11 mouse cellular contexts compared by ENCODE assay signal in the genomic region with DNA sequence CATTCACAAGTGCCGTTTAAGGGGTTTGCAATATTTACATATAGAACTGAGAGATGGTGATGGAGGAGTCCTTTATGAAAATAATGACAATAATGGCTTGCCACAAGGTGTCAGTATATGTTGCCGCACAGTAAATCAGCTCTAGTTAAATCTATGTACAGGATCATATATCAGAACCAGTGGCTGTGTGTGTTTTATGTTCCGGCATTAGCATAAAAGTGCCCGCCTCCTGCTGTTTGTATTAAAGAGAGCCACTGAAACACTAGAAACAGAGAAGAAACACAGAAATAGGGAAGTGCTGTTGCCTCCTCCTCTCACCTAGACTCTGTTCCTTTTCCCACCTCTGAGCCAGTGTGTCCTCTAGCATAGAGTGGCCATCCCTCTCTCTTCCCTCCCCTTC. TPM values are rescaled to one million over a fixed set of nuclear protein-coding genes. Genes with fewer than 3 reads are reported as not detected.
DNase-seq lines count a peak whose midpoint lies in the region; ATAC-seq and TF ChIP-seq lines count a peak whose summit lies in the region.
"Had no signal": no experiment of that assay in that cellular context is flagged by ENCODE, and none has a peak within 500 bp of the region (broad histone marks: within the 10 kb centered on the region; RNA-seq: fewer than 3 reads in every experiment).

No protein-coding gene starts in this region.

- no peaks in the 10 kb centered on the region for H3K9me3 ChIP-seq in lung, postnatal 0 days (ENCODE audit: low read length)
- H3K9me3 ChIP-seq: hindbrain, embryonic 15.5 days; neural tube, embryonic 12.5 days had no signal

- peak overlapping the region; percentile 50 for H3K4me2 ChIP-seq in lung, postnatal 0 days (replicated peaks; ENCODE audit: low read depth, low read length)
- H3K4me2 ChIP-seq: hindbrain, embryonic 15.5 days; neural tube, embryonic 12.5 days had no signal

- TF ChIP-seq POLR2A in brain, embryonic 14.5 days (IDR thresholded peaks at IDR 0.05; ENCODE audit: borderline replicate concordance, extremely low read depth, insufficient read depth, insufficient read length, poor library complexity, severe bottlenecking): no peak

- peaks cover 7% of the 10 kb centered on the region; the same call in 1 of the 2 replicates for H3K4me1 ChIP-seq in lung, postnatal 0 days (ENCODE audit: insufficient read depth, low read depth, low read length)
- H3K4me1 ChIP-seq: hindbrain, embryonic 15.5 days; neural tube, embryonic 12.5 days had no signal

- peak overlapping the region; percentile 88 for H3K27ac ChIP-seq in lung, postnatal 0 days (ENCODE audit: low read length)
- H3K27ac ChIP-seq: hindbrain, embryonic 15.5 days; neural tube, embryonic 12.5 days had no signal

- peak overlapping the region; percentile 43 for H3K4me3 ChIP-seq in lung, postnatal 0 days (ENCODE audit: low read depth, low read length)
- H3K4me3 ChIP-seq: hindbrain, embryonic 15.5 days; neural tube, embryonic 12.5 days had no signal

- TF ChIP-seq EP300 in lung, postnatal 0 days (IDR thresholded peaks at IDR 0.05): no peak; the same call in 1 of the 2 replicates

- H3K27me3 ChIP-seq in lung, postnatal 0 days (replicated peaks; ENCODE audit: insufficient read depth, low read length): no peaks in the 10 kb centered on the region
- H3K27me3 ChIP-seq: hindbrain, embryonic 15.5 days; neural tube, embryonic 12.5 days had no signal

- peak; percentile 35 for DNase-seq in kidney, adult 9 months
- no peak for DNase-seq in kidney, adult 11 months
- peak; percentile 47 for DNase-seq in brain, embryonic 14.5 days (ENCODE audit: low read depth)
- DNase-seq in lung, postnatal 0 days (ENCODE audit: low spot score): peak; percentile 83
- no peak for DNase-seq in frontal cortex, postnatal 25 days (ENCODE audit: low spot score in 2 of 2)
- DNase-seq in right cerebral cortex, postnatal 25 days: no peak
- DNase-seq in urinary bladder, postnatal 25 days (ENCODE audit: low spot score): no peak
- DNase-seq: cerebellum, adult 9-10 months had no signal

- TF ChIP-seq CTCF in brain, embryonic 14.5 days (IDR thresholded peaks at IDR 0.05; ENCODE audit: borderline replicate concordance, extremely low read depth, insufficient read depth, insufficient read length): no peak
- peak; percentile 62 for TF ChIP-seq CTCF in lung, postnatal 0 days (IDR thresholded peaks at IDR 0.05)

- WGBS in lung, postnatal 0 days: 37% methylated on average over 4 of the region's 4 CpGs

- ATAC-seq in CD4-positive, CD25-positive, alpha-beta regulatory T cell, adult 4 months: peak; percentile 64
- ATAC-seq in lung, postnatal 0 days: peak; percentile 52

- H3K36me3 ChIP-seq in lung, postnatal 0 days (ENCODE audit: insufficient read depth, low read length): no peaks in the 10 kb centered on the region
- H3K36me3 ChIP-seq: hindbrain, embryonic 15.5 days; neural tube, embryonic 12.5 days had no signal

- peak overlapping the region; percentile 32 for H3K9ac ChIP-seq in lung, postnatal 0 days (replicated peaks; ENCODE audit: low read depth)
- H3K9ac ChIP-seq: hindbrain, embryonic 15.5 days; neural tube, embryonic 12.5 days had no signal

RNA-seq across cellular contexts. Expression of a gene that starts 0.5 kb away (rescaled TPM):
- 10 to 100 TPM; 27.8 to 48.7 TPM for polyA plus RNA-seq in CD4-positive, CD25-positive, alpha-beta regulatory T cell, adult 4 months (2017; shearing (Covaris generic))
- polyA plus RNA-seq in brain, embryonic 14.5 days (2012; rRNA removed): 0.16 and 0.36 TPM in 2 replicates
- polyA plus RNA-seq in lung, postnatal 0 days (2015; fragmentation: Nextera tagmentation; extraction: Ambion mirVana): 27.8 and 34.0 TPM in 2 replicates

Comparison
In these comparisons a context has a peak if more than half of its experiments do, and no peak if none do; other contexts are left out.
1. DNase-seq: peak in kidney, adult 9 months (single experiment), brain, embryonic 14.5 days (single experiment) and lung, postnatal 0 days (single experiment); none in kidney, adult 11 months (single experiment), frontal cortex, postnatal 25 days (0 of 2), right cerebral cortex, postnatal 25 days (single experiment) and urinary bladder, postnatal 25 days (single experiment).
2. RNA of a gene that starts 0.5 kb away (polyA plus RNA-seq): 27.8 to 48.7 TPM in CD4-positive, CD25-positive, alpha-beta regulatory T cell, adult 4 months and 27.8 to 34.0 TPM in lung, postnatal 0 days; 0.16 to 0.36 TPM in brain, embryonic 14.5 days; every median in the first group is over 10 times any median in the second.